35 mouse cellular contexts compared by ENCODE assay signal in the genomic region with DNA sequence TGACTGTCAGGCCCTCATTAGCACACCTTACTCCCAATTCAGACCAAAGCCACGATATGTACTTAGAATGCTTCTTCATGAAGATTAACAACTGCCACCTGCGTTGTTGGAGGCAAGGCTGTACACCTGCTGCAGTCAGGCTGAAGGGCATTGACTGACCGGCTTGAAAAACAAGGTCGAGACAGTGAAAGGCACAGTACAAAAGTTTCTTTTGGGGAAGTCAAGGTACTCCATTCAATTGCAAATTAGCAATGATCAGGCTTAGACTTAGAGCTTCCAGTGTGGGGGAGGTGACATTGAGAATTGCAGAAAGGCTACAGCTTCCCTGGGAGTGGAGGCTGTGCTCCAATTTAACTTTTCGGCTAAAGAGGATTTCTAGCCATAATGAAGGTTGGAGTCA. TPM values are rescaled to one million over a fixed set of nuclear protein-coding genes. Genes with fewer than 3 reads are reported as not detected.
"Had no signal": no experiment of that assay in that cellular context is flagged by ENCODE, and none has a peak within 500 bp of the region (broad histone marks: within the 10 kb centered on the region; RNA-seq: fewer than 3 reads in every experiment).

No protein-coding gene starts in this region.

RNA-seq across cellular contexts. Expression of gene Vmn2r90, which starts 36.4 kb away (rescaled TPM):
- total RNA-seq: heart, postnatal 10 days; heart, postnatal 14 days; heart, postnatal 25 days; heart, postnatal 36 days; heart, postnatal 4 days; hematopoietic stem cell, adult 5-6 weeks; hindbrain, postnatal 0 days; layer of hippocampus, adult 18-20 months; layer of hippocampus, adult 2 months; layer of hippocampus, postnatal 10 days; layer of hippocampus, postnatal 14 days; layer of hippocampus, postnatal 36 days; left cerebral cortex, adult 18-20 months; left cerebral cortex, adult 8-10 months; left cerebral cortex, postnatal 10 days had no signal
- polyA plus RNA-seq: heart, embryonic 14.5 days; heart, embryonic 15.5 days; heart, embryonic 16.5 days; heart, postnatal 0 days; hindbrain, embryonic 10.5 days; hindbrain, embryonic 11.5 days; hindbrain, embryonic 12.5 days; hindbrain, embryonic 13.5 days; hindbrain, embryonic 14.5 days; hindbrain, embryonic 15.5 days; hindbrain, embryonic 16.5 days; hindbrain, postnatal 0 days; intestine, embryonic 14.5 days; intestine, embryonic 15.5 days; intestine, embryonic 16.5 days; intestine, postnatal 0 days; kidney, embryonic 14.5 days; kidney, embryonic 15.5 days; kidney, embryonic 16.5 days; kidney, postnatal 0 days; large intestine, adult 2 months had no signal
